Mouse (Mus musculus) erythroblast, adult 5-6 weeks (primary cell): Measurements from ENCODE around the gene Ms4a6b. TPM values are rescaled to one million over a fixed set of nuclear protein-coding genes. Genes with fewer than 3 reads are reported as not detected.
"Not testable (repeated sequence)": the region's sequence is repeated elsewhere in the genome, so short reads cannot be mapped to it uniquely, and the experiment has no call there.

ENCODE experiments used
- ATAC-seq: replicated peaks from 2 replicates; pipeline ENCODE4 v1.8.0; 2016; ENCODE audit warnings: moderate number of reproducible peaks, mild to moderate bottlenecking, moderate TSS enrichment, inconsistent platforms; ENCODE audit not compliant: poor library complexity, low FRiP score, severe bottlenecking
- total RNA-seq, 2 experiments: library from RNA; stranded (forward) in 1 of 2; stranded (reverse) in 1 of 2; fragments of 150-400 nt in 1 of 2; fragments of 200-764, 138-1000 nt in 1 of 2; gene quantifications; 2 replicates each; pipeline versions ENCODE4 v1.2.3 to v1.2.4; 2015 to 2017; ENCODE audit warnings: low replicate concordance in 2 of 2

Gene Ms4a6b
- total RNA-seq (2015; ENCODE audit: low replicate concordance): 16.3 and 30.7 TPM in 2 replicates
- total RNA-seq (2017; ENCODE audit: low replicate concordance): 6.0 and 12.7 TPM in 2 replicates

GRCm38 (mm10) chr19:11516246-11516645 lies at the start of gene Ms4a6b:
Gene Ms4a6b, plus strand, starts transcription at chr19:11516512.
- ATAC-seq: no peak

GRCm38 (mm10) chr19:11468361-11468760 lies 48.0 kb upstream of the Ms4a6b start:
- not testable (repeated sequence) for ATAC-seq

GRCm38 (mm10) chr19:11469215-11469614 lies 47.1 kb upstream of the Ms4a6b start, which contains the start of gene Ms4a6c:
Gene Ms4a6c, plus strand, starts transcription at chr19:11469366.
- ATAC-seq: not testable (repeated sequence)

- no peak for ATAC-seq
Observed at GRCm38 (mm10) chr19:11479714-11480113, 36.6 kb upstream of the Ms4a6b start.

GRCm38 (mm10) chr19:11482684-11483083 lies 33.6 kb upstream of the Ms4a6b start:
- no peak for ATAC-seq

- ATAC-seq: no peak
Observed at GRCm38 (mm10) chr19:11483941-11484340, 32.4 kb upstream of the Ms4a6b start.

GRCm38 (mm10) chr19:11484388-11484787 lies 31.9 kb upstream of the Ms4a6b start:
- ATAC-seq: no peak

- ATAC-seq: no peak
Observed at GRCm38 (mm10) chr19:11485266-11485665, 31.0 kb upstream of the Ms4a6b start.

GRCm38 (mm10) chr19:11485746-11486145 lies 30.6 kb upstream of the Ms4a6b start, which contains the start of gene Gm8369:
Gene Gm8369, plus strand, starts transcription at chr19:11485938.
- no peak for ATAC-seq

- ATAC-seq: no peak
Observed at GRCm38 (mm10) chr19:11486599-11486998, 29.7 kb upstream of the Ms4a6b start.

- ATAC-seq: no peak
Observed at GRCm38 (mm10) chr19:11491406-11492189, 24.7 kb upstream of the Ms4a6b start.

- no peak for ATAC-seq
Observed at GRCm38 (mm10) chr19:11492671-11493070, 23.6 kb upstream of the Ms4a6b start.

- no peak for ATAC-seq
Observed at GRCm38 (mm10) chr19:11494519-11494918, 21.8 kb upstream of the Ms4a6b start.

GRCm38 (mm10) chr19:11496361-11496760 lies 20.0 kb upstream of the Ms4a6b start:
- ATAC-seq: no peak

GRCm38 (mm10) chr19:11497300-11497699 lies 19.0 kb upstream of the Ms4a6b start:
- ATAC-seq: not testable (repeated sequence)

- no peak for ATAC-seq
Observed at GRCm38 (mm10) chr19:11500796-11501195, 15.5 kb upstream of the Ms4a6b start.

GRCm38 (mm10) chr19:11501326-11501725 lies 15.0 kb upstream of the Ms4a6b start:
- no peak for ATAC-seq

GRCm38 (mm10) chr19:11504857-11505256 lies 11.5 kb upstream of the Ms4a6b start:
- ATAC-seq: no peak

- no peak for ATAC-seq
Observed at GRCm38 (mm10) chr19:11513458-11513857, 2.9 kb upstream of the Ms4a6b start.

GRCm38 (mm10) chr19:11516845-11517244 lies 533 bp downstream of the Ms4a6b start:
- no peak for ATAC-seq

- not testable (repeated sequence) for ATAC-seq
Observed at GRCm38 (mm10) chr19:11517373-11517772, 1.1 kb downstream of the Ms4a6b start.
